Mouse (Mus musculus) liver, embryonic 14.5 days (tissue): ENCODE measurements around the gene Itgad.

ENCODE experiments used
- CTCF ChIP-seq: IDR thresholded peaks from 2 replicates; pipeline ENCODE4 v1.5.1; 2016; ENCODE audit warnings: antibody characterized with exemption, low read depth, control low read depth
- EP300 ChIP-seq: IDR thresholded peaks from 2 replicates; pipeline ENCODE4 v1.6.1; 2016; ENCODE audit warnings: antibody characterized with exemption, low read depth

DNA sequence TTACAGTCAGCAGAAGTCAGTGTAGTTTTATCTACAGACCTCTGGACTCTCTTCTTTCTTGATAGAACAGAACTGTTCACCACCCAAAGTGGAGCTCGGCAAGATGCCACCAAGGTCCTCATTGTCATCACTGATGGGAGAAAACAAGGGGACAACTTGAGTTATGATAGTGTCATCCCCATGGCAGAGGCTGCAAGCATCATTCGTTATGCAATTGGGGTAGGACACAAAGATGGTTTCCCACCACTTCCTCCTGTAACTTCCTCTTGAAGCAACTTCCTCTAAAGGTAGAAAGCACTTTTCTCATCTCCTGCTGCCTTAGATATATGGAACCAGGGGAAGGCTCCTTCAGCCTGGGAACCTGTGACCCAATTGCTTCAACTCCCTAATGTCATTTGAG is 20.6 kb upstream of the Itgad start:
- TF ChIP-seq CTCF (no peak), EP300 (no peak)
